Mouse (Mus musculus) megakaryocyte, embryonic 14.5 days (primary cell): ENCODE data around the gene Exoc2. TPM values are rescaled to one million over a fixed set of nuclear protein-coding genes. Genes with fewer than 3 reads are reported as not detected.

Source experiments
- H3K27me3 ChIP-seq: replicated peaks from 2 replicates; pipeline ENCODE3; 2012; ENCODE audit warnings: inconsistent platforms
- H3K36me3 ChIP-seq: replicated peaks from 2 replicates; pipeline ENCODE3; 2012; ENCODE audit warnings: low read length, inconsistent platforms, mixed read lengths
- H3K4me1 ChIP-seq: 2 replicates; pipeline ENCODE4 v1.6.1; 2012; ENCODE audit warnings: inconsistent platforms
- H3K4me3 ChIP-seq: replicated peaks from 2 replicates; pipeline ENCODE3; 2012; ENCODE audit warnings: moderate library complexity, mild to moderate bottlenecking, inconsistent platforms
- H3K9me3 ChIP-seq: 2 replicates; pipeline ENCODE4 v1.6.1; 2012; ENCODE audit warnings: inconsistent platforms
- FLI1 ChIP-seq: IDR thresholded peaks from 2 replicates; pipeline ENCODE4 v1.6.1; 2012; ENCODE audit warnings: low read length, inconsistent platforms, mixed read lengths
- GATA1 ChIP-seq: IDR thresholded peaks from 3 replicates; pipeline ENCODE4 v1.6.1; 2012; ENCODE audit warnings: mixed read lengths, low read length, inconsistent platforms, borderline replicate concordance
- polyA plus RNA-seq: library from polyadenylated mRNA; stranded (reverse); fragments of >175 nt; gene quantifications from 2 replicates; pipeline ENCODE4 v1.2.3, GENCODE M21; 2012; ENCODE audit warnings: low replicate concordance; ENCODE audit not compliant: insufficient read depth

The Exoc2 gene
- polyA plus RNA-seq, 1 experiment = 3.9 TPM

- Histone ChIP-seq H3K4me3 (no peak overlapping the region), H3K4me1 (peaks cover 8% of the 10 kb centered on the region), H3K9me3 (no peaks in the 10 kb centered on the region), H3K27me3 (no peaks in the 10 kb centered on the region), H3K36me3 (peaks cover 19% of the 10 kb centered on the region)
- TF ChIP-seq FLI1 (no peak), GATA1 (no peak)
Observed at GRCm38 (mm10) chr13:30809240-30809639, 164.7 kb downstream of the Exoc2 start.

GRCm38 (mm10) chr13:30802336-30802955 is 171.4 kb downstream of the Exoc2 start:
- Histone ChIP-seq H3K36me3 (no peaks in the 10 kb centered on the region), H3K4me3 (no peak overlapping the region)

GRCm38 (mm10) chr13:30801886-30802285 is 172.0 kb downstream of the Exoc2 start:
- Histone ChIP-seq H3K4me3 (no peak overlapping the region), H3K36me3 (no peaks in the 10 kb centered on the region), H3K4me1 (no peaks in the 10 kb centered on the region), H3K9me3 (no peaks in the 10 kb centered on the region), H3K27me3 (peaks cover 2% of the 10 kb centered on the region)
- TF ChIP-seq GATA1 (no peak), FLI1 (no peak)

More at GRCm38 (mm10) chr13:30802336-30802955, 171.4 kb downstream of the Exoc2 start:
- no peak for TF ChIP-seq GATA1
- no peak for TF ChIP-seq FLI1
- H3K27me3 ChIP-seq = no peaks in the 10 kb centered on the region
- no peaks in the 10 kb centered on the region for H3K9me3 ChIP-seq
- no peaks in the 10 kb centered on the region for H3K4me1 ChIP-seq

GRCm38 (mm10) chr13:30795960-30796359 is 177.9 kb downstream of the Exoc2 start:
- Histone ChIP-seq H3K27me3 (peaks cover 9% of the 10 kb centered on the region), H3K4me1 (no peaks in the 10 kb centered on the region), H3K36me3 (no peaks in the 10 kb centered on the region), H3K4me3 (no peak overlapping the region), H3K9me3 (no peaks in the 10 kb centered on the region)
- TF ChIP-seq GATA1 (no peak), FLI1 (no peak)

- no peaks in the 10 kb centered on the region for H3K4me1 ChIP-seq
- H3K4me3 ChIP-seq = no peak overlapping the region
- TF ChIP-seq FLI1 (no peak), GATA1 (no peak)
- no peaks in the 10 kb centered on the region for H3K9me3 ChIP-seq
- no peaks in the 10 kb centered on the region for H3K36me3 ChIP-seq
- H3K27me3 ChIP-seq = peaks cover 12% of the 10 kb centered on the region
Observed at GRCm38 (mm10) chr13:30793616-30794015, 180.3 kb downstream of the Exoc2 start.

GRCm38 (mm10) chr13:30793196-30793595 is 180.7 kb downstream of the Exoc2 start:
- Histone ChIP-seq H3K4me3 (no peak overlapping the region), H3K36me3 (no peaks in the 10 kb centered on the region)
- no peak for TF ChIP-seq GATA1
- no peak for TF ChIP-seq FLI1

GRCm38 (mm10) chr13:30792741-30793140 is 181.2 kb downstream of the Exoc2 start:
- H3K36me3 ChIP-seq = no peaks in the 10 kb centered on the region
- no peaks in the 10 kb centered on the region for H3K4me1 ChIP-seq
- no peaks in the 10 kb centered on the region for H3K9me3 ChIP-seq
- H3K4me3 ChIP-seq = no peak overlapping the region
- TF ChIP-seq FLI1 (no peak), GATA1 (no peak)
- peaks cover 12% of the 10 kb centered on the region for H3K27me3 ChIP-seq

More at GRCm38 (mm10) chr13:30793196-30793595, 180.7 kb downstream of the Exoc2 start:
- Histone ChIP-seq H3K4me1 (no peaks in the 10 kb centered on the region), H3K27me3 (peaks cover 12% of the 10 kb centered on the region), H3K9me3 (no peaks in the 10 kb centered on the region)

- H3K36me3 ChIP-seq = no peaks in the 10 kb centered on the region
- H3K9me3 ChIP-seq = no peaks in the 10 kb centered on the region
- no peaks in the 10 kb centered on the region for H3K4me1 ChIP-seq
- no peak overlapping the region for H3K4me3 ChIP-seq
- H3K27me3 ChIP-seq = peaks cover 12% of the 10 kb centered on the region
- TF ChIP-seq GATA1 = no peak
- no peak for TF ChIP-seq FLI1
Observed at GRCm38 (mm10) chr13:30792308-30792707, 181.6 kb downstream of the Exoc2 start.

- Histone ChIP-seq H3K9me3 (no peaks in the 10 kb centered on the region), H3K27me3 (peaks cover 18% of the 10 kb centered on the region), H3K4me1 (peaks cover 11% of the 10 kb centered on the region; the same call in 1 of the 2 replicates), H3K36me3 (no peaks in the 10 kb centered on the region), H3K4me3 (no peak overlapping the region)
- TF ChIP-seq GATA1 (no peak), FLI1 (no peak)
Observed at GRCm38 (mm10) chr13:30790016-30790415, 183.9 kb downstream of the Exoc2 start.

- peaks cover 19% of the 10 kb centered on the region for H3K27me3 ChIP-seq
- TF ChIP-seq GATA1 (no peak), FLI1 (no peak)
- no peaks in the 10 kb centered on the region for H3K36me3 ChIP-seq
- H3K9me3 ChIP-seq = no peaks in the 10 kb centered on the region
- no peak overlapping the region for H3K4me3 ChIP-seq
- peaks cover 11% of the 10 kb centered on the region; the same call in 1 of the 2 replicates for H3K4me1 ChIP-seq
Observed at GRCm38 (mm10) chr13:30788421-30788820, 185.5 kb downstream of the Exoc2 start.
